Mouse (Mus musculus): ENCODE results near the gene Gm5089. TPM values are rescaled to one million over a fixed set of nuclear protein-coding genes. Genes with fewer than 3 reads are reported as not detected.
"Not testable (repeated sequence)": the region's sequence is repeated elsewhere in the genome, so short reads cannot be mapped to it uniquely, and the experiment has no call there.

The Gm5089 gene
- polyA plus RNA-seq, 1 experiment from 2014 or later: not detected

DNA sequence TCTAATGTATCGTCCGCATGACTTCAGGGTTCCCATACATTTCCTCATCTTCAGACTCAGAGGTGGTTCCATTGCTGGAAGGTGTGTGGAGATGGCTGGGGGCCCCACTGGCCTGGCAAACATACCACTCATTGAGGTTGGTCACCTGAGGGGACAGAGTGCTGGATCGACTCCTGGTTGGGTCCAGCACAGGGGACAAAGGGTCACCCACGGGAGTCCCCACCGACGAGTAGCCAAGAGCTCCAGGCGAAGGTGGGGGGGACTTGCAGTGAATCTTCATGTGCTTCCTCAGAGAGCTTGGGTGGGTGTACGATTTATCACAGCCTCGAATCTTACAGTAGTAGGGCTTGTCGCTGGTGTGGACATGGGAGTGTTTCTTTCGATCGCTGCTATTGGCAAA lies 8.4 kb upstream of the Gm5089 start:
- WGBS: 85% methylated on average over 8 of the region's 12 CpGs
- peaks cover 34% of the 10 kb centered on the region for H3K27me3 ChIP-seq (ENCODE audit: control insufficient read depth, insufficient read depth, low read length)
- DNase-seq (ENCODE audit: low spot score); H3K4me2 ChIP-seq (ENCODE audit: low read depth, low read length); H3K27ac ChIP-seq (replicated peaks; ENCODE audit: low read depth, low read length); H3K9ac ChIP-seq (replicated peaks; ENCODE audit: low read length); H3K36me3 ChIP-seq (replicated peaks; ENCODE audit: control insufficient read depth, insufficient read depth, low read depth, low read length); H3K4me1 ChIP-seq (ENCODE audit: control insufficient read depth, insufficient read depth, low read length); H3K9me3 ChIP-seq (replicated peaks; ENCODE audit: control insufficient read depth, low read length); H3K4me3 ChIP-seq (ENCODE audit: low read depth, low read length); ATAC-seq (replicated peaks; ENCODE audit: insufficient number of reproducible peaks, low FRiP score, low TSS enrichment, low read depth): not testable (repeated sequence)

DNA sequence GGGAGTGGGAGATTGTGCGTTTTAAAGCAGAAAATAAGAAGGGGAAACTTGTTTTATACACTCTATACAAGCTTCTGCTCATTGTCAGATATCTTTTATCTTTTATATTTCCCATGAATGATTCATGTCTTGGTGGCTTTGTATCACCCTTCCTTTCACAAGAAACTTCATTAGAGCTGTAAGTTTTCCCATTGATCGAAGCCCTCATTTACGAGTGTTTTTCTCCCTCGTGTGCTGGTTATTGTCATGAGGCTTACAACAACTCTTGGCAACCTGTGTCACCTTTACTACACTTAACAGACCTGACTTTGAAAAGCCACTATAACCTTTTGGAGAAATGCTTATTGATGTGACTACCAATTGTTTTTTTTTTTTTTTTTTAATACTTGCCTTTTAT lies 4.6 kb upstream of the Gm5089 start:
- Histone ChIP-seq H3K4me2 (ENCODE audit: low read depth, low read length) (no peak overlapping the region), H3K27ac (replicated peaks; ENCODE audit: low read depth, low read length) (no peak overlapping the region), H3K36me3 (replicated peaks; ENCODE audit: control insufficient read depth, insufficient read depth, low read depth, low read length) (no peaks in the 10 kb centered on the region), H3K4me3 (ENCODE audit: low read depth, low read length) (no peak overlapping the region), H3K4me1 (ENCODE audit: control insufficient read depth, insufficient read depth, low read length) (peaks cover 6% of the 10 kb centered on the region), H3K27me3 (ENCODE audit: control insufficient read depth, insufficient read depth, low read length) (peaks cover 28% of the 10 kb centered on the region), H3K9me3 (replicated peaks; ENCODE audit: control insufficient read depth, low read length) (no peaks in the 10 kb centered on the region), H3K9ac (replicated peaks; ENCODE audit: low read length) (no peak overlapping the region)
- WGBS: 61% methylated on average over 4 of the region's 4 CpGs
- no peak for DNase-seq (ENCODE audit: low spot score)
- ATAC-seq (replicated peaks; ENCODE audit: insufficient number of reproducible peaks, low FRiP score, low TSS enrichment, low read depth): no peak

DNA sequence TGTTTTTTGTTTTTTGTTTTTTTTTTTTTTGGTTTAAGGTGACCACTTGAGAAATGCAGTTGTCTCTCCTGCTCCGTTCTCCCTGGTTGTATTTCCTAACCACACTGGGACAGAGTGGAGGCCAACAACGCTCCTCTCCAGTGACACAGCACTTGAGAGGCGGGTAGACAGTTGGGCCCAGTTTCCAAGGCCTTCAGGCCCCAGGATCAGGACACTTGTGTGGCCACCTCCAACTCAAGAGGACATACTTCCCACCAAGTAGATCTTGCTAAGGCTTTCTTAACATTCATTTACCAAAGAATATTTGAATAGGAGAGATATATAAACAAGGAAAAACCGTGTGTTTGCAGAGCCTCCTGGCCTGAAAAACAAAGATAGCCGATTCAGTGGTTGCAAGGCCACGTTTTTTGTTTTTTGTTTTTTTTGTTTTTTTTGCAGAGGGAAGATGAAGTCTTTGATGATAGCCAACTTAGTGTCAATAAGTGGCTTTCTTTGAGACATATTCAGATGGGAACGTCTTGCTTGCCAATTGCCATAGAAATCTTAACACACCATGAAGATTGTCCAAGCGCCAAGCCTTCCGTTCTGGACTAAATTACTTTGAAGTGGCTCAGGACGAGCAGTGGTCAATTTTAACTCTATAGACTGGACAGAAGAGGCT lies 4.1 kb upstream of the Gm5089 start:
- H3K4me1 ChIP-seq (ENCODE audit: control insufficient read depth, insufficient read depth, low read length): peaks cover 6% of the 10 kb centered on the region
- H3K27ac ChIP-seq (replicated peaks; ENCODE audit: low read depth, low read length): no peak overlapping the region
- H3K36me3 ChIP-seq (replicated peaks; ENCODE audit: control insufficient read depth, insufficient read depth, low read depth, low read length): no peaks in the 10 kb centered on the region
- ATAC-seq (replicated peaks; ENCODE audit: insufficient number of reproducible peaks, low FRiP score, low TSS enrichment, low read depth) (no peak), DNase-seq (ENCODE audit: low spot score) (no peak)
- 44% methylated on average over 10 of the region's 10 CpGs for WGBS
- no peak overlapping the region for H3K4me3 ChIP-seq (ENCODE audit: low read depth, low read length)
- no peaks in the 10 kb centered on the region for H3K9me3 ChIP-seq (replicated peaks; ENCODE audit: control insufficient read depth, low read length)
- no peak overlapping the region for H3K9ac ChIP-seq (replicated peaks; ENCODE audit: low read length)
- H3K27me3 ChIP-seq (ENCODE audit: control insufficient read depth, insufficient read depth, low read length): peaks cover 33% of the 10 kb centered on the region
- no peak overlapping the region for H3K4me2 ChIP-seq (ENCODE audit: low read depth, low read length)

- Histone ChIP-seq H3K4me1 (ENCODE audit: control insufficient read depth, insufficient read depth, low read length) (peaks cover 6% of the 10 kb centered on the region), H3K9ac (replicated peaks; ENCODE audit: low read length) (no peak overlapping the region), H3K9me3 (replicated peaks; ENCODE audit: control insufficient read depth, low read length) (no peaks in the 10 kb centered on the region), H3K27ac (replicated peaks; ENCODE audit: low read depth, low read length) (no peak overlapping the region), H3K27me3 (ENCODE audit: control insufficient read depth, insufficient read depth, low read length) (peaks cover 39% of the 10 kb centered on the region), H3K36me3 (replicated peaks; ENCODE audit: control insufficient read depth, insufficient read depth, low read depth, low read length) (no peaks in the 10 kb centered on the region), H3K4me3 (ENCODE audit: low read depth, low read length) (no peak overlapping the region), H3K4me2 (ENCODE audit: low read depth, low read length) (no peak overlapping the region; the same call in 1 of the 2 replicates)
- DNase-seq (ENCODE audit: low spot score) (no peak), ATAC-seq (replicated peaks; ENCODE audit: insufficient number of reproducible peaks, low FRiP score, low TSS enrichment, low read depth) (no peak)
- WGBS: 12% methylated on average over 12 of the region's 12 CpGs
Measured at GRCm38 (mm10) chr14:122453996-122454738, 3.3 kb upstream of the Gm5089 start.

- Histone ChIP-seq H3K4me3 (ENCODE audit: low read depth, low read length) (0 out of 2 replicates have a peak overlapping the region, but pooled peaks have one; percentile 11), H3K36me3 (replicated peaks; ENCODE audit: control insufficient read depth, insufficient read depth, low read depth, low read length) (no peaks in the 10 kb centered on the region), H3K27me3 (ENCODE audit: control insufficient read depth, insufficient read depth, low read length) (peaks cover 39% of the 10 kb centered on the region), H3K4me2 (ENCODE audit: low read depth, low read length) (peak overlapping the region; percentile 35), H3K9me3 (replicated peaks; ENCODE audit: control insufficient read depth, low read length) (no peaks in the 10 kb centered on the region), H3K27ac (replicated peaks; ENCODE audit: low read depth, low read length) (no peak overlapping the region; the same call in 1 of the 2 replicates), H3K9ac (replicated peaks; ENCODE audit: low read length) (no peak overlapping the region; the same call in 1 of the 2 replicates), H3K4me1 (ENCODE audit: control insufficient read depth, insufficient read depth, low read length) (peaks cover 6% of the 10 kb centered on the region)
- 3% methylated on average over 32 of the region's 32 CpGs for WGBS
- ATAC-seq (replicated peaks; ENCODE audit: insufficient number of reproducible peaks, low FRiP score, low TSS enrichment, low read depth): peak; percentile 66
- peak; percentile 71 for DNase-seq (ENCODE audit: low spot score)
Measured at GRCm38 (mm10) chr14:122453388-122453995, 2.6 kb upstream of the Gm5089 start.

DNA sequence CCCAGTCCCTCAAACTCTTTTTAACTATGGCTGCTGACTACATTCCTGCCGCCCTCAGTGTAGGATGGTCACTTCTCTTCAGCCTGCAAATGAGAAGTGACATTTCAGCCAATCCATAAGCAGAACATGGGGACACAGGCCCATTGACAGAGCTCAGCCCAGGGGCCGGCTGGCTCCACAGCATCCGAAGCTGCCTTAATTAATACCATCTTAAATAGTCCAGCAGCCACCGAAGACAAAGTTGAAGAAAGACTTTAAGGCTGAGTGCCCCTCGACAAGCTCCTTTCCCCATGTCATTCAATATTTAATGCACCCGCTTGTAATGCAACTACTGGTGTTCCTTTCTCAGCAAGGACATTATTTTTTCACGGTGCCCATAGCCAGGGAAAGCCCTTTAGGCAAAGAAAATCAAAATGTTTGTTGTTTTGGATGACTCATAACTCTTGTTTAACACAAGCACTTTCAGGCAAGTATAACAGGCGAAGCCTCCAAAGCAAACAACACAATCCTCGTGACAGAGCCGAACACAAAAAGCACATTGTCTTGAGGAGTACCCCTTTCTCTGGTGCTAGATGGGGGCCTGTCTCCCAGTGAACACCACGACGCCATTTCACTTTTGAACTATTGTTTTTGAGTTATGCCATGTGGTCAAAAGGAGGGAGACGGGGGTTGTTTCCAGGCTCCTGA lies 1.9 kb upstream of the Gm5089 start:
- Histone ChIP-seq H3K27ac (replicated peaks; ENCODE audit: low read depth, low read length) (no peak overlapping the region), H3K9ac (replicated peaks; ENCODE audit: low read length) (no peak overlapping the region), H3K9me3 (replicated peaks; ENCODE audit: control insufficient read depth, low read length) (no peaks in the 10 kb centered on the region), H3K4me1 (ENCODE audit: control insufficient read depth, insufficient read depth, low read length) (peaks cover 6% of the 10 kb centered on the region), H3K36me3 (replicated peaks; ENCODE audit: control insufficient read depth, insufficient read depth, low read depth, low read length) (no peaks in the 10 kb centered on the region), H3K4me2 (ENCODE audit: low read depth, low read length) (peak overlapping the region; percentile 35), H3K27me3 (ENCODE audit: control insufficient read depth, insufficient read depth, low read length) (peaks cover 39% of the 10 kb centered on the region), H3K4me3 (ENCODE audit: low read depth, low read length) (no peak overlapping the region)
- DNase-seq (ENCODE audit: low spot score) (no peak), ATAC-seq (replicated peaks; ENCODE audit: insufficient number of reproducible peaks, low FRiP score, low TSS enrichment, low read depth) (peak; percentile 46; the same call in 1 of the 2 replicates)
- 9% methylated on average over 13 of the region's 13 CpGs for WGBS

- no peak overlapping the region for H3K4me2 ChIP-seq (ENCODE audit: low read depth, low read length)
- H3K4me1 ChIP-seq (ENCODE audit: control insufficient read depth, insufficient read depth, low read length): peaks cover 6% of the 10 kb centered on the region
- H3K27me3 ChIP-seq (ENCODE audit: control insufficient read depth, insufficient read depth, low read length): peaks cover 39% of the 10 kb centered on the region
- ATAC-seq (replicated peaks; ENCODE audit: insufficient number of reproducible peaks, low FRiP score, low TSS enrichment, low read depth): no peak
- no peak overlapping the region for H3K9ac ChIP-seq (replicated peaks; ENCODE audit: low read length)
- 55% methylated on average over 5 of the region's 5 CpGs for WGBS
- no peaks in the 10 kb centered on the region for H3K9me3 ChIP-seq (replicated peaks; ENCODE audit: control insufficient read depth, low read length)
- no peak overlapping the region for H3K27ac ChIP-seq (replicated peaks; ENCODE audit: low read depth, low read length)
- no peak overlapping the region for H3K4me3 ChIP-seq (ENCODE audit: low read depth, low read length)
- no peaks in the 10 kb centered on the region for H3K36me3 ChIP-seq (replicated peaks; ENCODE audit: control insufficient read depth, insufficient read depth, low read depth, low read length)
- DNase-seq (ENCODE audit: low spot score): no peak
Measured at GRCm38 (mm10) chr14:122451551-122452145, 733 bp upstream of the Gm5089 start.

Measured in embryonic facial prominence, embryonic 11.5 days (tissue).